Mouse (Mus musculus) myocyte (in vitro differentiated cells): ENCODE data around the gene Cfap61.

Experiments
- E2F4 ChIP-seq: IDR thresholded peaks from one replicate; pipeline ENCODE4 v1.6.1; 2011; ENCODE audit warnings: mild to moderate bottlenecking, control low read depth, moderate library complexity; ENCODE audit not compliant: insufficient read depth
- MAX ChIP-seq: IDR thresholded peaks from one replicate; pipeline ENCODE4 v1.6.1; 2011; ENCODE audit warnings: low read depth, mild to moderate bottlenecking, control low read depth
- MYOD1 ChIP-seq, 3 experiments: IDR thresholded peaks; one replicate each; pipeline ENCODE4 v1.6.1; 2011; ENCODE audit warnings: control low read depth in 2 of 3, low read depth in 2 of 3, mild to moderate bottlenecking in 2 of 3, moderate library complexity in 1 of 3; ENCODE audit not compliant: insufficient read length in 2 of 3, control insufficient read depth in 1 of 3
- MYOG ChIP-seq, 3 experiments: IDR thresholded peaks; one replicate each; pipeline ENCODE4 v1.6.1; 2011; ENCODE audit warnings: control low read depth in 2 of 3, low read depth in 2 of 3, mild to moderate bottlenecking in 2 of 3; ENCODE audit not compliant: insufficient read length in 2 of 3, control insufficient read depth in 1 of 3, insufficient read depth in 1 of 3
- POLR2A ChIP-seq: IDR thresholded peaks from one replicate; pipeline ENCODE4 v1.6.1; 2011; ENCODE audit warnings: low read depth, mild to moderate bottlenecking, control low read depth, moderate library complexity; ENCODE audit not compliant: insufficient read length
- POLR2AphosphoS2 ChIP-seq: IDR thresholded peaks from one replicate; pipeline ENCODE4 v1.6.1; 2011; ENCODE audit warnings: low read depth, control low read depth; ENCODE audit not compliant: insufficient read length
- REST ChIP-seq: IDR thresholded peaks from one replicate; pipeline ENCODE4 v1.6.1; 2011; ENCODE audit warnings: mild to moderate bottlenecking, control low read depth, moderate library complexity; ENCODE audit not compliant: insufficient read depth, insufficient read length
- USF1 ChIP-seq: IDR thresholded peaks from one replicate; pipeline ENCODE4 v1.6.1; 2011; ENCODE audit warnings: low read depth, mild to moderate bottlenecking, control low read depth, moderate library complexity

- no peak for TF ChIP-seq MYOG (IDR thresholded peaks at IDR 0.05; ENCODE audit: control insufficient read depth in 1 of 3, insufficient read depth in 1 of 3, insufficient read length in 2 of 3, low read depth in 2 of 3)
- no peak for TF ChIP-seq REST
- TF ChIP-seq MYOD1 (IDR thresholded peaks at IDR 0.05; ENCODE audit: control insufficient read depth in 1 of 3, insufficient read length in 2 of 3, low read depth in 2 of 3): no peak
- TF ChIP-seq POLR2AphosphoS2: no peak
- no peak for TF ChIP-seq POLR2A
- no peak for TF ChIP-seq MAX
- no peak for TF ChIP-seq E2F4
- TF ChIP-seq USF1: no peak
Measured at GRCm38 (mm10) chr2:146262966-146263365, 328.4 kb downstream of the Cfap61 start.
